Mouse (Mus musculus): ENCODE measurements around the gene Farp2.
"Not testable (repeated sequence)": the region's sequence is repeated elsewhere in the genome, so short reads cannot be mapped to it uniquely, and the experiment has no call there.

Farp2 gene

DNA sequence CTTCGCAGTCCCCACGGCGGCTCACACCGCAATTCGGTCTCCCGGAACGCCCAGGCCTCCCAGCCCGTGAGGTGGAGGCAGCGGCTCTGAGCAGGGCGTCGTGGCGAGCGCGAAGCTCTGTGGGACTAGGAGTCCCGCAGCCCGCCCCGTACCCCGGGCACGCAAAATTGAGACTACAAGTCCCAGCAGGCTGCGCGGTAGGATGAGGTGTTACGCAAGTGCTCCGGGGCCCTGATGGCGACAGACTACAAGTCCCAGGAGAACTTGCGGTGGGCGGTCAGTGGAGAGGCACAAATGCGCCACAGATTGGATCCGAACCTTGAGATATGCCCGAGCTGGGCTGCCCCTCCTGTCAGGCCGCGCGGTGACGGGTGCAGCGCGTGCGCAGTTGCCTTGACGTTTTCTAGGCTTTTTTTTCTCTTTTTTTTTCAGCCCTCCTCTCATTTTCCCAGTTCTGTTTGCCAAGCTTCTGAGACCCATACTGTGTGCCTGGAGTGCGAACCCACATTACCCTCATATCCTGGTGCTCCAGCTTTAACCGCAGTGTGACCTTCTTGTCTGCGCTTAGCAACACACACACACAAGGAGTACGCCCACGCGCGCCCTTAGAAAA is 123.8 kb downstream of the Farp2 start:
- DNase-seq, result peak; percentile 100

DNA sequence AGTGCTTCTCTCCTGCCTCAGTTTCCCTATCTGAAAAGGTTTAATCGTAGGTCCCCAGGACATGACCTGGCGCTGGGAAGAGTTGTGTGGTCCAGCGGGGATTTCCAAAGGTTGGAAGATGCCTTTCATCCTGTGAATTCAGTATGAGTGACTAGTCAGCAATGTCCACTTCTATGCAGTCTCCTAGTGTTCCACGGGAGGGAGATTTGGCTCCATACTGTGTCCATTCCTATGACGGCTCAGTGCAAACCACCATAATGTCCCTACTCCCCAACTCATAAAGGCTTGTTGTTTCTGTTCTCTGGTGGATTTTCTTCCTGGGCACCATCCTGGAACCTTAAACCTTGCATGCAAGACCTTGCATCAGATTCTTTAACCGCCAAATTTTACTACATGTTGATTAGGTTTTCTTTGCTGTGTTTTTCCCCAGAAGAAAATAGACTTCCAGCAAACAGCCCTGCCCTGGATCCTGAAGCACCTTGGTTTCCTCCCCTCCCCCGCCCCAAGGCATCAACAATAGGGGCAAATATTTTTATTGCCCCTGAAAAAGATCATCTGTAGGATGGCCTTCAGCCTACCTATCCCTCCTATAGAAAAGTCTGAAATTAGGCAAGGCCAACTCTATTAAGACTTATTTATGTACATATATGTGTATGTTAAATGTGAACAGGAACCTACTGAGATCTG is 124.5 kb downstream of the Farp2 start:
- DNase-seq, result no peak

DNA sequence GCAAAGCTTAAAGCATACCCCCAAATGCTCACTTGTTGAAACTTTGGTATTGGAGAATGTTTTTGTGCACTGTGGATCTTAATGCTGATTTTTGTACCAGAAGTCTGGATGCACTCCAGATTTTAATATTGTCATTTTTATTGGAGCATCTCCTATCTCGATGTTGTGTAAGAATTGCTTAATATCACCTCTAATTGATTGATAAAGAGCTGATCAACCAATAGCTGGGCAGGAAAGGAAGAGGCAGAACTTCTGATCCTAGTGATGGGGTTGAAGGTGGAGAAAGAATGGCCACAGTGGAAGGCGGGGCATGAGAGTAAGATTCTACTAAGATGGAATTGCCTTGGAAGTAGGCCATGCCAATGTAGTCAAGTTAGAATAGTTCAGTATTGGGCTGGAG is 130.1 kb downstream of the Farp2 start:
- DNase-seq, result no peak

DNA sequence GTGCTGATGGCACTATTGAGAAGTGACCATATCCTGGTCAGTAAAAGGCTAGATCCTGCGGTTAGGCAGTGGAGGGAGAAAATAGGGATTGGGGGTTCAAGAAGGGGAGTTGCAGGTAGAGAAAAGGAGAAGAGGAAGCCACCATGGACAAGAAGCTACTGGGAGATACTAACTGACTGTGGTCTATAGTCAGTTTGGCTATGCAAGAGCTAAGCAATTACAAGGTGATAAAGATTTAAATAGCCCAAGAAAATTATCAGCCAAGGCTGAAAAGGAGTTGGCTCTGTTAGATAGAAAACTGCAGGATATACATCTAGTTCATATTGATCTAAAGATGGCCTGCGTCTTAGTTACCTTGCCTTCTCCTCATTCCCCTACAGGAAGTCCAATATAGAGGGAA is 130.8 kb downstream of the Farp2 start:
- DNase-seq, result no peak

DNA sequence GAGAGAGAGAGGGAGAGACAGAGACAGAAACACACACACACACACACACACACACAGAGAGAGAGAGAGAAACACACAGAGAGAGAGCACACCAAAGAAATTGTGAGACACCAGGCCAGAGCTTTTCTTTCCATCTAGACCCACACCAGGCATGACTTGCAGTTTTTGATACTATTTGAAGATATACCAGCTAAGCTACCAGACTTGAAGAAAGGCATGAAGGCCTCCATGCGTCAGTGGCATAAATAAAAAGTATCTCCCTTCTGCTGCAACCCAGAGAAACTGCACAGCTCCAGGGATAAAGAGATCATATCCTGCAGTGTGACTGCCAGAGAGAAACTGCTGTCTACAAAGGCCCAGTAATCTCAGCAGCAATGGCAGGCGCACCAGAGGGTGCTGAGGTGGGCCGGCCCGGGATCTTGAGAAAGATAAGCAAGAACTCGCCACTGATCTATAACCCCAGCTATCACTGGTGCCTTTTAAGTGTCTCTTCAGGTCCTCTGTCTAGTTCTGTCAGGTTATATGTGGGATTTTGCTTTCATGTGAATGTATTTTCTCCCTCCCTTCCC is 137.8 kb downstream of the Farp2 start:
- no peak for DNase-seq

DNA sequence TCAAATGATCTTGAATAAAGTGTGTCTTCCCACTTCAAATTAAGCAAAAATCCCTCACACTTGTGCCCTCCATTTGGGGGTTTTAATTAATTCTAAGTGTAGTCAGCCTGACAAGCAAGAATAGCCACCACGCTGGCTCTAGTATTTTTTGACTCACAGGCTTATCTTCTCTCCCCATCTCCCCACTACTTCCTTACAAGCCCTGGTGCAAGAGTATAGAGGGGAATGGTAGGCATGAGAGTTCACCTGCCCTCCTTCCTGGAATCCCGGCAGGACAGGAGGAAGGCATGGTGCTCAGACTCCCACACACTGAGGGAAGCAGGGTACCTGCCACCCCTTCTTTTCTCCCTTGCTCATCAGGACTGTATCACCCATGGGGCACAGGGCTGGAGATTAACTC is 142.4 kb downstream of the Farp2 start:
- no peak for DNase-seq

DNA sequence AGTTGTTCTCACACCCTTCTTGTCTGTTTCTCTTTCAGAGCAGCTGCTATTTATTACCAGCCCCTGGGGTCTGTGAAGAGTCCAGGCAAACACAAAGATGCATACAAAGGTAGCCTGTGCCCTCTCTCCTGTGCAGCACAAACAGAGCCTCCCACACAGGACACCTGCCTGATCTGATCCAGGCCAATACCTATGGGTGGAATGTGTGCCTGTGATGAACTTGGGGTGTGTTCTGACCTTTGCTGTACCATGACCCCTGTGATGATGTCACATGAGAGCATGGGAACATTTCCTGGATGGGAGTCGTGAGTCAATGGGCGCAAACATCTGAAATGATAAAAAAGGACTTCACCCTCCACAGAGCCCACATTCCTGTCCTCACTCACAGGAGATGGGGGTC is 142.9 kb downstream of the Farp2 start:
- no peak for DNase-seq

DNA sequence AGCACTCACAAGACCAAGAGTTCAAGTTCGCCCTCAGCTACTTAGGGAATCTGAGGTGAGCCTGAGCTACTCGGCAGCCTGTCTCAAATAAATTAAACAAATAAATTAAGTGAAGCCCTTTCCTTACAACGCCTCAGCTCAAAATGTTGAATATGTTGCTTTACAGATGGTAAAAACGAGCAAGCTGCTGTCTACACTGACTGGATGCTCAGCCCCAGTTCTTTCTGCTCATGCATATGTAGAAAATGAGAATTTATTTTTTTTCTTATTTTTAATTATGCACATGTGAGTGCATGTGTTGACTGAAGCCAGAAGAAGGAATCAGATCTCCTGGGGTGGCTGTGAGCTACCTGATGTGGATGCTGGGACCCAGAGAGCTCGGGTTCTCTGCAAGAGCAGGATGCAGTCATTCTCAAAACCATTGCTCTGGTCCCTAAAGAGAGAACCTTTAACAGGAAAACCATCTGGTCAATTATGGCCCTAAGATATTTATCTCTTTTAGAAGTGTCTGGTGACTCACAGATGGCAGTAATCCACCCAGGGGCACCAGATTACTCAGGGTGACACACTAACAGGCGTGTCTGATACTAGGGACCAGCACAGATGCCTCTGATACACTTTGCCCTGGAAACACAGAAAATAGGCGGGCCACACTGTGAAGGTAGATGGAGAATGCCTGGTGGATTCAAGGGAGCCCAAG is 144.6 kb downstream of the Farp2 start:
- DNase-seq, result no peak

DNA sequence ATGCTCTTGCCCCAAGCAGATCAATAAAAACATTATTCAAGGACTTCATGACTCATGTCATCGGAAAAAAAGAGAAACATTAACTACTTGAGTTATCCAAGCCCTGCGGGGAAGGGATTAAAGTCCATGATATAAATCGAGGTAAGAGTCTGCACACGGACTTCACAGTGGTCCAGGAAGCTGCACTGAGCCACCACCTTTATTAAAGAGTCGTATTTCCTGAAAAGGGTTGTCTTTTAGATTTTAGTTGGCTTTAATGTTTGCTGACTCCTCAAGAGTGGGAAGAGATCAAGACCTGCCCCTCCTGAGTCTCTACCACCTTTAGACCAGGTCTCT is 145.1 kb downstream of the Farp2 start:
- no peak for DNase-seq

DNA sequence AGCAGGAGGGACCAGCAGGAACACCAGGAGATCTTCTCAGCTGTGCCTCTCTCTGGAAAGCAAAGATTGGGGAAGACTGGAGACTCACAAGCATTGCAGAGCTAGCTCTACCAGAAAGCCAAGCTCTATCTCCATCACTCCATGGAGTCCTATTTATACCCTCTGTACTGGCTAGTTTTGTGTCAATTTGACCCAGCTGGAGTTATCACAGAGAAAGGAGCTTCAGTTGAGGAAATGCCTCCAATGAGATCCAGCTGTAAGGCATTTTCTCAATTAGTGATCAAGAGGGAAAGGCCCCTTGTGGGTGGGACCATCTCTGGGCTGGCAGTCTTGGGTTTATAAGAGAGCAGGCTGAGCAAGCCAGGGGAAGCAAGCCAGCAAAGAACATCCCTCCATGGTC is 146.7 kb downstream of the Farp2 start, which contains the start of gene Stk25:
TSS of gene Stk25 (minus strand) at position 101 of the 400 bp plus-strand sequence.
- not testable (repeated sequence) for DNase-seq

DNA sequence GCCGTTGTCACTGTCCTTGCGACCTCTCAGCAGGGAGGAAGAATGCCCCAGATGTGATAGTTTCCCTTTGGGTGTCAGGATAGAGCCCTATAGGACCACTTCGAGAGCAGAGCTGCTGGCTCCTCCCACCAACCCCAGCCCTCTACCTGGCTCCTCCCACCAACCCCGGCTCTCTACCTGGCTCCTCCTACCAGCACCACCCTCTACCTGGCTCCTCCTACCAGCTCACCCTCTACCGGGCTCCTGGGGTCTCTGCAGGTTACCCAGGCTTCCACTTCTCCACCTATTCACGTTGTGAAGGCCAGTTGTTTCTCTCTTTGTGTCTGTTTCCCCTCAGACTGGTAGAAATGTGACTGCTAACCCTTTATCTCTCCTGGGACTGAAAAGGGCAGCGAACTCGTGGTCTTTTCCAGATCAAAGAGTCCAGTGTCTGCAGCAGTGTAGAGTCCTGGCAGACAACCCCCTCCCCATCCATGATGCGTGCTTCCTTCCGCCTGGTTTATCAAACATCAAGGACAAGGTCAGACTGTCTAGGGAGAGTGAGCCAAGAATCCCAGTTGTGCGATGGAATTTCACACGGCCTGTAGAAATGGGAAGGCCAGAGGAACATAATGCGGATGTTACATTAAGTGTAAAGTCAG is 156.0 kb downstream of the Farp2 start:
- peak; percentile 21 for DNase-seq

DNA sequence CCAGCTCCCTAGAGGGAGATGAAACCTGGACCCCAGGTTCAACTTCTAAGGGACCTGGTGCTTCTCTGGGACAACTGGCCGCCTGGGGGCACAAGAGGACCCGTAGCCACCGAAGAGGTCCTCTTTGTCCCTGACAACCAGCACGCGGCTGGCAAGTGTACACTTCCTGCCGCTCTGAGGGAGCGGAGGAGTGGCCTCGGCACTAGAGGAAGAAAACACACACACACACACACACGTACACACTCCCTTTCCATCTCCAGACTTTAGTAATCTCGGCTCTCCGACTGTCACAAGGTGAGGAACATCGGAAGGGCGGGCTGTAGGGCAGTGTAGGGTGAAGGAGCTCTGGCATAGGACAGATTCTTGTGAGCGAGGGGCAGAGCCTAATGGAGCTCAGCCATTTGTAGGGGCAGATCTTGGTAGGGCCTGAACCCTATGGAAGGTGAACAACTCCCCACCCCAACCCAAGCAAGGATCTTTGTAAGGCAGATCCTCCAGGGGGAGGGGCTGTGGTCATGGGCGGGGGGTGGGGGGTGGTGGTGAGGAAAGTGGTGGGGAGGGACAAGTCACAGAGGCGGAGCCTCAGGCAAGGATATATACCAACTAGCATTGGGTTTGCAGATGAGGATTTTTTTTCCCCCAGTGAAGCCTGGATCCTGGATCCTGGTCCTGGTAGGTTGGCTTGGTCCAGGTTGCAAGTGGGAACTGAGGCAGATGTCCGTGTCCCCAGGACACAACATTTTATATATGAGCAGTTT is 157.1 kb downstream of the Farp2 start:
- peak; percentile 83 for DNase-seq

DNA sequence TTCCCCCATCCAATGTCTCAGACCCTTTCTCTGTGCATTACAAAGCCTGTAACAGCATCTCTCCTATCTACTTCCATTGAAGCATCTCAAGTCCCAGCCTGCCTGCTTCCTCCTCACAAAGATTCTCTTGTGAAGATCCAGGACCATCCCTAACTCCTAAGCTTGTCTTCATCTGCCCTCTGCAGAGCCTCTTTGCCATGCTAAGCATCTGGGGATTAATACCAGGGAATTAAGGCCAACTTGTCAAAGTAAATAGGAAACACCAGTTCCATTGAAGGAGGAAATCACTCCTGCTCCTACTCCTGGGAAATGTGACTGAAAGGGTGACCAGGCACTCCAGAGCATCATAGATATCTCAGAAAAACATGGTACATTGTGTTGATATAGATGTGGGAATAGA is 158.1 kb downstream of the Farp2 start:
- no peak for DNase-seq
